Mouse (Mus musculus) hindbrain, embryonic 12.5 days (tissue): ENCODE measurements around the gene Crabp2. TPM values are rescaled to one million over a fixed set of nuclear protein-coding genes. Genes with fewer than 3 reads are reported as not detected.

Experiments used
- ATAC-seq: fragments of 200-750 bp; cut with Nextera tagmentation; 2 replicates; pipeline ENCODE4 v1.8.0; 2017; ENCODE audit warnings: moderate TSS enrichment; ENCODE audit not compliant: low FRiP score
- H3K27ac ChIP-seq: fragments of 300-500 bp; sonication (generic); 2 replicates; pipeline ENCODE4 v1.5.1; 2016; ENCODE audit warnings: mild to moderate bottlenecking
- H3K27me3 ChIP-seq: fragments of 300-500 bp; sonication (generic); 2 replicates; pipeline ENCODE4 v1.6.1; 2016; ENCODE audit warnings: mild to moderate bottlenecking
- H3K36me3 ChIP-seq: fragments of 300-500 bp; sonication (generic); 2 replicates; pipeline ENCODE4 v1.6.1; 2016; ENCODE audit warnings: mild to moderate bottlenecking
- H3K4me1 ChIP-seq: fragments of 300-500 bp; sonication (generic); 2 replicates; pipeline ENCODE4 v1.6.1; 2016
- H3K4me2 ChIP-seq: fragments of 300-500 bp; sonication (generic); replicated peaks from 2 replicates; pipeline ENCODE4 v1.6.1; 2016; ENCODE audit warnings: mild to moderate bottlenecking
- H3K4me3 ChIP-seq: fragments of 300-500 bp; sonication (generic); 2 replicates; pipeline ENCODE4 v1.5.1; 2016; ENCODE audit warnings: mild to moderate bottlenecking
- H3K9ac ChIP-seq: fragments of 300-500 bp; sonication (generic); 2 replicates; pipeline ENCODE4 v1.6.1; 2016; ENCODE audit warnings: mild to moderate bottlenecking, moderate library complexity
- H3K9me3 ChIP-seq: fragments of 300-500 bp; sonication (generic); replicated peaks from 2 replicates; pipeline ENCODE4 v1.6.1; 2016; ENCODE audit warnings: mild to moderate bottlenecking
- WGBS: fragments of 180-500 bp; shearing (Covaris S2); methylation state at CpG from one replicate; pipeline ENCODE4 v1.1.7; 2016; 5-methylcytosine and 5-hydroxymethylcytosine counted together
- polyA plus RNA-seq: library from polyadenylated mRNA; unstranded; fragments of >200 nt; fragmentation: Nextera tagmentation; extraction: Ambion mirVana; gene quantifications from 2 replicates; pipeline ENCODE4 v1.2.1, GENCODE M21; 2016

Gene Crabp2
- polyA plus RNA-seq, 1 experiment from 2014 or later, result 384 TPM

- Histone ChIP-seq H3K4me1 (peaks cover 77% of the 10 kb centered on the region), H3K9ac (peak overlapping the region; percentile 62), H3K4me2 (peak overlapping the region; percentile 62), H3K36me3 (peaks cover 8% of the 10 kb centered on the region; the same call in 1 of the 2 replicates), H3K4me3 (peak overlapping the region; percentile 44), H3K27ac (peak overlapping the region; percentile 82), H3K9me3 (no peaks in the 10 kb centered on the region), H3K27me3 (0 out of 2 replicates have a peak, but pooled peaks cover 2% of the 10 kb centered on the region)
- WGBS, result 1% methylated on average over 26 of the region's 26 CpGs
- no peak for ATAC-seq
Observed at GRCm38 (mm10) chr3:87947056-87947810, 1.2 kb upstream of the Crabp2 start.

- Histone ChIP-seq H3K4me1 (peaks cover 83% of the 10 kb centered on the region), H3K27ac (peak overlapping the region; percentile 82), H3K27me3 (0 out of 2 replicates have a peak, but pooled peaks cover 2% of the 10 kb centered on the region), H3K36me3 (peaks cover 3% of the 10 kb centered on the region; the same call in 1 of the 2 replicates), H3K4me3 (peak overlapping the region; percentile 44), H3K4me2 (peak overlapping the region; percentile 62), H3K9me3 (no peaks in the 10 kb centered on the region), H3K9ac (peak overlapping the region; percentile 62)
- no peak for ATAC-seq
- under 1% methylated on average over 17 of the region's 17 CpGs for WGBS
Observed at GRCm38 (mm10) chr3:87947811-87948199, 661 bp upstream of the Crabp2 start.

GRCm38 (mm10) chr3:87949266-87949954, 944 bp downstream of the Crabp2 start:
- peak overlapping the region; percentile 62 for H3K9ac ChIP-seq
- H3K4me3 ChIP-seq, result peak overlapping the region; percentile 44
- ATAC-seq, result no peak
- H3K27ac ChIP-seq, result peak overlapping the region; percentile 82
- 2% methylated on average over 16 of the region's 16 CpGs for WGBS
- H3K4me2 ChIP-seq, result peak overlapping the region; percentile 62
- 0 out of 2 replicates have a peak, but pooled peaks cover 2% of the 10 kb centered on the region for H3K27me3 ChIP-seq
- H3K9me3 ChIP-seq, result no peaks in the 10 kb centered on the region
- 0 out of 2 replicates have a peak, but pooled peaks cover 4% of the 10 kb centered on the region for H3K36me3 ChIP-seq
- peaks cover 88% of the 10 kb centered on the region for H3K4me1 ChIP-seq

- ATAC-seq, result no peak
- H3K9ac ChIP-seq, result peak overlapping the region; percentile 62
- peak overlapping the region; percentile 82 for H3K27ac ChIP-seq
- H3K9me3 ChIP-seq, result no peaks in the 10 kb centered on the region
- 0 out of 2 replicates have a peak, but pooled peaks cover 4% of the 10 kb centered on the region for H3K36me3 ChIP-seq
- H3K4me1 ChIP-seq, result peaks cover 82% of the 10 kb centered on the region
- 0 out of 2 replicates have a peak, but pooled peaks cover 2% of the 10 kb centered on the region for H3K27me3 ChIP-seq
- peak overlapping the region; percentile 44 for H3K4me3 ChIP-seq
- peak overlapping the region; percentile 62 for H3K4me2 ChIP-seq
- 2% methylated on average over 13 of the region's 13 CpGs for WGBS
Observed at GRCm38 (mm10) chr3:87949955-87950515, 1.6 kb downstream of the Crabp2 start.

GRCm38 (mm10) chr3:87951946-87952345, 3.5 kb downstream of the Crabp2 start:
- ATAC-seq, result no peak
- 0 out of 2 replicates have a peak, but pooled peaks cover 2% of the 10 kb centered on the region for H3K27me3 ChIP-seq
- peak overlapping the region; percentile 22 for H3K4me3 ChIP-seq
- 0 out of 2 replicates have a peak, but pooled peaks cover 4% of the 10 kb centered on the region for H3K36me3 ChIP-seq
- H3K27ac ChIP-seq, result peak overlapping the region; percentile 78
- 13% methylated on average over 12 of the region's 12 CpGs for WGBS
- peaks cover 63% of the 10 kb centered on the region for H3K4me1 ChIP-seq
- H3K9ac ChIP-seq, result peak overlapping the region; percentile 37
- H3K9me3 ChIP-seq, result no peaks in the 10 kb centered on the region
- H3K4me2 ChIP-seq, result peak overlapping the region; percentile 62

- 0 out of 2 replicates have a peak, but pooled peaks cover 4% of the 10 kb centered on the region for H3K36me3 ChIP-seq
- H3K4me3 ChIP-seq, result peak overlapping the region; percentile 22
- peak overlapping the region; percentile 62 for H3K4me2 ChIP-seq
- WGBS, result 1% methylated on average over 5 of the region's 5 CpGs
- no peaks in the 10 kb centered on the region for H3K9me3 ChIP-seq
- H3K4me1 ChIP-seq, result peaks cover 58% of the 10 kb centered on the region
- H3K9ac ChIP-seq, result peak overlapping the region; percentile 37
- H3K27me3 ChIP-seq, result 0 out of 2 replicates have a peak, but pooled peaks cover 2% of the 10 kb centered on the region
- ATAC-seq, result no peak
- H3K27ac ChIP-seq, result peak overlapping the region; percentile 78
Observed at GRCm38 (mm10) chr3:87952440-87952839, 4.0 kb downstream of the Crabp2 start.

GRCm38 (mm10) chr3:87958056-87958455, 9.6 kb downstream of the Crabp2 start:
- H3K9ac ChIP-seq, result no peak overlapping the region
- 4% methylated on average over 1 of the region's 1 CpGs for WGBS
- peaks cover 35% of the 10 kb centered on the region for H3K4me1 ChIP-seq

GRCm38 (mm10) chr3:87958476-87958875, 10.0 kb downstream of the Crabp2 start:
- Histone ChIP-seq H3K4me2 (no peak overlapping the region), H3K9ac (no peak overlapping the region), H3K9me3 (no peaks in the 10 kb centered on the region), H3K27ac (no peak overlapping the region), H3K36me3 (0 out of 2 replicates have a peak, but pooled peaks cover 2% of the 10 kb centered on the region), H3K27me3 (no peaks in the 10 kb centered on the region), H3K4me3 (no peak overlapping the region), H3K4me1 (peaks cover 32% of the 10 kb centered on the region)
- WGBS, result 11% methylated on average over 4 of the region's 4 CpGs
- no peak for ATAC-seq

More at GRCm38 (mm10) chr3:87958056-87958455, 9.6 kb downstream of the Crabp2 start:
- Histone ChIP-seq H3K36me3 (0 out of 2 replicates have a peak, but pooled peaks cover 4% of the 10 kb centered on the region), H3K4me3 (no peak overlapping the region), H3K27ac (no peak overlapping the region), H3K27me3 (no peaks in the 10 kb centered on the region), H3K4me2 (no peak overlapping the region), H3K9me3 (no peaks in the 10 kb centered on the region)
- no peak for ATAC-seq

GRCm38 (mm10) chr3:87958967-87959366, 10.5 kb downstream of the Crabp2 start:
- peaks cover 31% of the 10 kb centered on the region for H3K4me1 ChIP-seq
- no peaks in the 10 kb centered on the region for H3K36me3 ChIP-seq
- H3K9me3 ChIP-seq, result no peaks in the 10 kb centered on the region
- H3K9ac ChIP-seq, result no peak overlapping the region
- H3K4me3 ChIP-seq, result no peak overlapping the region
- H3K27ac ChIP-seq, result peak overlapping the region; percentile 97; the same call in 1 of the 2 replicates
- H3K4me2 ChIP-seq, result no peak overlapping the region
- 14% methylated on average over 1 of the region's 1 CpGs for WGBS
- H3K27me3 ChIP-seq, result no peaks in the 10 kb centered on the region
- ATAC-seq, result no peak

- WGBS, result 35% methylated on average over 7 of the region's 7 CpGs
Observed at GRCm38 (mm10) chr3:87959371-87959770, 10.9 kb downstream of the Crabp2 start.

GRCm38 (mm10) chr3:87960191-87960585, 11.7 kb downstream of the Crabp2 start:
- H3K27ac ChIP-seq, result peak overlapping the region; percentile 97

More at GRCm38 (mm10) chr3:87959371-87959770, 10.9 kb downstream of the Crabp2 start:
- H3K4me2 ChIP-seq, result no peak overlapping the region
- H3K36me3 ChIP-seq, result no peaks in the 10 kb centered on the region
- H3K9ac ChIP-seq, result no peak overlapping the region
- no peak overlapping the region for H3K4me3 ChIP-seq
- H3K4me1 ChIP-seq, result peaks cover 31% of the 10 kb centered on the region
- no peaks in the 10 kb centered on the region for H3K9me3 ChIP-seq
- ATAC-seq, result no peak
- no peaks in the 10 kb centered on the region for H3K27me3 ChIP-seq
- peak overlapping the region; percentile 97 for H3K27ac ChIP-seq

More at GRCm38 (mm10) chr3:87960191-87960585, 11.7 kb downstream of the Crabp2 start:
- H3K27me3 ChIP-seq, result no peaks in the 10 kb centered on the region
- H3K9ac ChIP-seq, result peak overlapping the region; percentile 77
- H3K36me3 ChIP-seq, result no peaks in the 10 kb centered on the region
- peak overlapping the region; percentile 65 for H3K4me2 ChIP-seq
- H3K4me1 ChIP-seq, result peaks cover 31% of the 10 kb centered on the region
- ATAC-seq, result no peak
- peak overlapping the region; percentile 37 for H3K4me3 ChIP-seq
- H3K9me3 ChIP-seq, result no peaks in the 10 kb centered on the region
- 2% methylated on average over 10 of the region's 10 CpGs for WGBS
